Mouse (Mus musculus): Measurements from ENCODE around the gene Prdx2.
A peak's percentile ranks its signal among the peaks of the same experiment; 100 is the strongest.

GRCm38 (mm10) chr8:84977435-84978247, 8.3 kb downstream of the Prdx2 start:
- TF ChIP-seq POLR2A (IDR thresholded peaks at IDR 0.05; ENCODE audit: insufficient read depth, low read depth, low read length) (peak; percentile 57), CTCF (IDR thresholded peaks at IDR 0.05) (no peak)
